Mouse (Mus musculus) urinary bladder, adult 2 months (tissue): Measurements from ENCODE around the gene Hk1. TPM values are rescaled to one million over a fixed set of nuclear protein-coding genes. Genes with fewer than 3 reads are reported as not detected.

Experiments
- DNase-seq: peaks from one replicate; pipeline ENCODE4 v3.0.0; 2022; ENCODE audit warnings: low spot score
- polyA plus RNA-seq: library from polyadenylated mRNA; depleted of rRNA; stranded (reverse); fragments of >200 nt; gene quantifications from 2 replicates; pipeline ENCODE4 v1.2.3, GENCODE M21; 2012; rRNA removed

Hk1 gene
- 53.9 and 83.8 TPM in 2 replicates for polyA plus RNA-seq

DNA sequence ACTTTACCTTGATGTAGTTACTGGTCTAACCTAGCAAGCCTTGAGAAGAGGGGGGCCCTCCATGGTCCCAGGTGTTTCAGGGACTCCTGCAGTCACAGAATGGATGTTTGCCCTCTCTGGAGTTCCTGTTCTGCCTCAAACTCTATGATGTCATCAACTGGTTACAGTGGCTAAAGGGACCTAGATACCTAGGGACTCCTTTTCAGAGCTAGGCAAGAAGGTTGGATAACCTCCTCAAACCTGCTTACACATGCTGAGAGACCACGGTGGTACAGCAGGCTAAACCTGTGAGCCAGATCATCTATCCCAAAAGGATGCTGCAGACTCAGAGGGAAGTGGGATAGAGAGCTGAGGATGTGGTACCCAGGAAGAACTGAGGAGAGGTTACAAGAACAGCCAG is at the start of gene Hk1:
Gene Hk1, minus strand, starts transcription at position 101 of the 400 bp plus-strand sequence.
- DNase-seq = no peak

DNA sequence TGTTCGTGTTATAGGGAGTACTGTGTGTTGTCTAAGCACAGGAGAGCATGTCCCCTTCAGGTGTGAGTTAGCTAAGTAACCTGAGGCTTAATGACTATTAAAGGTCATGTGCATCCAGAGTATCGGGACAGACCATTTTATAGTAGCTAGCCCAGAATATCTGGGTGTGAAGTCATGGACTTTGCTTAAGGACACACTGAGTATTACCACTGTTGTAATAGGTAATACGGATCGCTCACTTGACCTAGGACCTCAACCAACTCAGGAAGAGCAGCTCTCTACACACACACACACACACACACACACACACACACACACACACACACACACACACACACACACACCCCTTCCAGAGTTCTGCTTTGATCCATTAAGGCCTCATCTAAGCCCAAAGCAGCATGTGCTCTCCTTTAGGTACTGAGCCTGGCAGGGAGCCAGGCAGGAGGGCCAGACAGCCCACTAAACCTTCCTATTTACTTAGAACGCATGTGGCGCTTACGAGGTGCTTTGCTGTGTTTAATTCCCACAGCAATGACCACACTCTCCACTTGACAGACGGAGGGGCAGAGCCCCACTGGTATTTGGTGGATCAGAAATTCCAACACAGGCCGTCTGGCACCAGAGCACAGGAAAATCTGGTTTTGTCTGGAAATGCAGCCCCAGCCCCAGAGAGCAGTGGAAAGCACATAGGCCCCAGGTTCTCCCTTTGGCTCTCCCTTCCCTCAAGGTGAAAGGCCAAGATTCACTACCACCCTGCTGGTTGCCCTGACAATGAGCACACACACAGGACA is 45.6 kb upstream of the Hk1 start:
- no peak for DNase-seq

DNA sequence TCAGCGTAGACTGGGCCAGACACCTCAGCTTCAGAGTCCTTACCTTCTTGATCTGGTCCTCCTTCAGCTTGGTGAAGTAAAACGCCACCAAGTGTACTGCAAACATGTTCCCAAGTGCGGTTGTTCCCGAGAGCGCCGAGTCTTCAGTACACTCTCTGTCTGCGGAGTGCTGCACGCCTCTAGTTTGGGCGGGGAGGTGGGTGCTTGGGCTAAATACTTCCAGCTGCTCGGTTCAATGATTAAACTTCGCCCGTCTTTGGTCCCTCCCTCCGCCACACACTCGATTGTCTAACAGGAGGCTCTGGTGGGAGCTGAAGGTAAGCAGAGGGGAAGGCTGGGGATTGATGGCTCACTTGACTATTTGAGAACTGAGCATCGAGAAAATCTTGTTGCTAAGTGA is 42.5 kb upstream of the Hk1 start, which contains the start of gene Hkdc1:
Gene Hkdc1, minus strand, starts transcription at position 237 of the 400 bp plus-strand sequence.
- DNase-seq = no peak

DNA sequence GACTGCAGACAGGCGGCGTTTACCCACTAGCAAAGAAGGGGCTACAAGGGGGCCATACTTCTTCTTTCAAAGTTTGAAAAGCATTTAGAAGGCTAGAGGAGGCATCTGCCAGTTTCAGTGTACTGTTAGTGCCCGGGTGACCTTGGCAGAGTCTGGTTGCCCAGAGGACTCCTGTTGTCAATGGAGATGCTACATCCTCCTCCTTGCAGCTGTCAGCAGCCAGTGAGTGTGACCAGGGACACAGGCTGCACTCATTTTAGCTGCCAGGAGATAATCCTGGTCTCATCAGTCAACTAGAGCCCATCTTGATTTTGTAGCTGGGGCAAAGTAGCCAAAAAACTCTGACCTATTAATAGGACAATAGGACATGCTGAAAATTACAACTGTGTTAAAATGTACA is 41.4 kb upstream of the Hk1 start:
- DNase-seq = no peak

DNA sequence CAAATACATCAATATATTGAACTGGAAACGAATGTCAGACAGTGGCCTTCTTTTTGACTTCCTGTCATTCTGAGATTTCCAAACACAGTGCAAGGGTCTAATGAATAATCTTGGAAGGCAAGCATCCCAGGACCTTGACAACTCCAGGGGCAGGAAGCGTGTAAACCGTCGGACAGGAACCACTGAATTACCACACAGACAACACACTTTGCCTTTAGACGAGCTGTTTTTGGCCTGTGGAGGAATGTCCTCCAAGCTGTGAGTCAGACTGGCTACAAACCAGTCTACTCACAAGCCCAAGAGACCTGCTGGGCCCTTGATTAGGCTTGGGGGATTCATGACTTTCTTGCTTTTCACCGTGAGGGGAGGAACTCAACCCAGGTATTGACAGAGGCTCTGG is 40.7 kb upstream of the Hk1 start:
- no peak for DNase-seq

DNA sequence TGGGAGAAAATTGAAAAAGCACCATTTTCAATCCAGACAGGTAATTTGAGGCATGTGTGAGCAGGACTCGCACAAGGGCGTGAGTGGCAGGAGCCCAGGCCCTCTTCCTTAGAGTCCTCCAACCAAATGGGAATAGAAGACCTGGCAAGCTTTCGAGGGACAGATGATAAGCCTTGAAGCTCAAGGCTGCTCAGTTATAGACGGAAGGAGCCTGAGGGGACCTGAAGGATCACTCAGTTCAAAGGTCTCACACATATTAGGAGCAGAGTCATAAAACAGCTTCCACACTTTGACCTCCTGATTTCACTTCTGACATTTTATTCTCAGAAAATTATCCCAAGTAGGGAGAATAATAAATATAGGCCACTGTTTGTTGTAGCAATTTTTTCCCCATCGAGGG is 39.7 kb upstream of the Hk1 start:
- no peak for DNase-seq

DNA sequence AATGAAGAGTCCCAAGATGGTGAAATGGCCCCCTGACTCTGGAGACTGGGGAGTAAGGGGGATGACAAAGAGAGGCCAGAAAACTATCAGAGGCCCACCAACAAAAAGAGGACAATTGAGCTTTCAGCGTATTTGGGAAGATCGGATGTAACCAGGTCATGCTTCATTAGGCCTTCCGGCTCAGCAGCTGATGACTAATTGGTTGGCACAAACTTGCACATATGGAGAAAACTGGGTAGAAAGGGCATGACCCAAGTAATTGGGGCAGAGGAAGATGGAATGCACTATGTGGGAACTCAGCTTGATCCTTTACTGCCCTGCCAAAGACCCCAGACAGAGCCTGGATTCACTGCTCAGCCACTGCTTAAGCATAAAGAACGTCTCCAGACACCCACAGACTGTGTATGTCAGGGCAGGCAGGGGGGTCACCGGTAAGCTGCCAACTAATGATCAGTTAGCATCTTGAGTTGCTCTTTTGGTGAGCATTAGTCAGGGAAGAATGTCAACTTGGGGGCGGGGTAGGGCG is 39.2 kb upstream of the Hk1 start:
- DNase-seq = no peak

DNA sequence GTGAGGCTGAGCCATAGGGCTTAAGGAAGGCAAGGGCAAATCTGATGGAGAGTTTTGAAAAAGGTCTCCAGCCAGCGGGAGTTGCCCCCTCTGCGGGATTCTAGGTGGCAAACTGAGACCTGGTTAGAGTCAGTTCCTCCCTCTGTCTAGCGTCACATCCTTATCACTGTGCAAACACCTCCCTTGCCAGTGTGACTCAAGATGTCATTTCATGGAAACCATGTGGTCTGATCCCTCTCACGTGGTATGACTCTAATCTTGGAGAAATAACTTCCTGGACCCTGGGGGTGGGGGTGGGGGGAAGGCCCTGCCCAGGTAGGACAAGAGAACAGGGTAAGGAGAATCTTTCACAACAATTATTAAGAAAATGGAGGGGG is 33.9 kb upstream of the Hk1 start:
- no peak for DNase-seq

DNA sequence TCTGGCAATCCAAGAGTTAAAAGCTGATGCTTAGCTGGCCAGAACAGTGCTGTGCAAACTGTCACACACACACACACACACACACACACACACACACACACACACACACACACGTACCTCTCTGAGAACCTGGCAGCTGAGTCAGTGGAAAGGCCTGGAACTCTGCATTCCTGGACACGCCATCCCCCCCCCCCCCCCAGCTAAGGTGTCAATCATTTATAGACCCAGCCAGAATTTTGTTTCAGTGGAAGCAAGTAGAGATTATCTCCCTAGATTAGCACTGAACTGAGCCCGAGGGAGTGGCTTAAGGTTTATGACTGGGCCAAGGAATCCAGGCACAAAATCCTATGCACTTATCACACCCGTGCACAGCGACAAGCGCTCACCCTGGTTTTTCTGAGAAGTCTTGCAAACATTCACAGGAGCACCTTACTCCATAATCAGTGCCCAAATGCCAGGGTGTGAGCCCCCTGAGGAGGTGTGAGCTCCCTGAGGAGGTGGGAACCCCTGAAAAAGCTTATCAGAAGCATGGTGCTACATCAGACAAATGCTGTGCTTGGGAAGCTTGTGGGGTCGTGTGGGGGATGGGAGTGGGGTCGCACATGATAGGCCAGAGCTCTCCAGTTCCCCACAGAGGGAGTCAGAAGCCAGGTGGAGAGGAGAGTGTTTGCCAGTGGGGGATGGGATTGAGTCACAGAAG is 33.3 kb upstream of the Hk1 start:
- DNase-seq = no peak

DNA sequence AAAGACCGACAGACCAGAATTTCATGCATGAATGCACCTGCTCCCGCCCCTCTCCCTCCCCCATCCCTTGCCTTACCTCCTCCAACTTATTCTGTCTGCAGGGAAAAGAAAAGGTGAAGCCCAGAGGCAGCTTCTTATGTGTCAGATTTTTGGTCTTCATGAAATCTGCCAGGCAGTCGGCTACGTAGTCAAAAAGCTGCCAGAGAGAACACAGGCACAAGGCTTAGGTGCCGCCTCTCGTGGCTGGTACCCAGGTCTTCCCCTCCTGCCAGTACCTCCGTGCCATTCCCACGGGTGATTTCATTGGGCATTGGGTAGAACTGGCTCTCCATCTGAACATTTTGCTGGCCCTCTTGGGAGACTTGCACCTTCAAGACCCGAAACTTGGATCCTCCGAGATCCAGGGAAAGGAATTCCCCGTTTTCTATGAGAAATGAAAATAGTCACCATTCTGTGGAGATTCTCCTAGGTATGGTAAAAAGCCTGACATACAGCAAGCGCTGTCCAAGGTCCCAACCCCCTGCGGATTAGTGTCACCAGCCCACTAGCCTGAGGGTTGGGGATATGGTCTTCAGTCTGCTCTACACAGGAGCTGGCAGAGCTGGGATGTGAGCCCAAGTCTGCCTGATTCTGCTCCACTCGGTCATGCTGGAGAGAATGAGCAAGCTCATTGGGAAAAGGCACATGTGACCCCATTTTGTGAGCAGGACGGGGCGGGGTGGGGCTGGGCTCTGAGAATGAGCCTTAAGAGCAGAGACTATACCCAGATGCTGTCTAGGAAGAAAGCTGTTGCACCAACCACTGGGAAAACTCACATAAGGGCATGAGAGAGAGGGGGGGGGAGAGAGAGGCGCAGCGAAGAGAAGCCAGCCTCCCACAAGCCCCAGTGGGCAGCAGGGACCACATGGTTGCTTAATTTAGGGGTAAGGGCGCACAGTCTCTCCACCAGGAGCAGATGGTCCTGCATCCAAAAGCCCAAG is 32.0 kb upstream of the Hk1 start:
- no peak for DNase-seq

DNA sequence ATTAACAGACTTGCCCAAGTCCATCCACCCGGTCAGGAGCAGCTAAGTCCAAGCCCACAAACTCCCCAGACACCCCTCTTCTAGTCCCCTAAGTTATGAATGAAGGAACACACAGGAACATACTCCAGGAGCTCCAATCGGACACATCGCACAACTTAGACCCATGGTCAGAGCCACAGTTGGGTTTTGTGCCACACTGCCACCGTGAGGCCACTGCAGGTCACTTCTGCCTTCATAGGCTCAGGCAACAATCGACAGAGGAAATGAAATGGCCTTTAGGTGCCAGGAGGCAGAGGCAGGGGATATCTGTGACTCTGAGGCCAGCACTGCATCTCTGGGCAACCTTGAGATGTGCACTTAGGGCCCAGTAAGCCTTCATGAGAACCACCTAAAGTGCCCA is 31.2 kb upstream of the Hk1 start:
- DNase-seq = no peak

DNA sequence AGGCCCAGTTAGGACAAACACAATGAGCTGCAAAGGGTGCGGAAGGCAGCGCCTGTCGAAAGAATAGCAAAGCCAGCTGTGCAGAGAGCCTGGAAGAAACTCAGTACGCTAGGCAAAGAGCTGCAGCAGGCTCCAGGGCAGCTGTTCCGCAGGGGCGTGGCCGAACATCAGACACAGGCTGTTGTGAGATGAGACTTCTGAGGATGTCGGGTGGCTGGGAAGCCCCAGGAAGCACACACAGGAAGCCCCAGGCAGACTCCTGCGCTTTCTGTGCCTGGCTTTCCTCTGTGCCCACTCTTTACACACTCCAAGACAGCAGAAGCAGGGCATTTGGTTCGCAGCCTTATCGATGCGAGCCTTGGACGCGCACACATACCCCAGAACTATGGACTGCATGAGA is 25.2 kb upstream of the Hk1 start:
- no peak for DNase-seq

DNA sequence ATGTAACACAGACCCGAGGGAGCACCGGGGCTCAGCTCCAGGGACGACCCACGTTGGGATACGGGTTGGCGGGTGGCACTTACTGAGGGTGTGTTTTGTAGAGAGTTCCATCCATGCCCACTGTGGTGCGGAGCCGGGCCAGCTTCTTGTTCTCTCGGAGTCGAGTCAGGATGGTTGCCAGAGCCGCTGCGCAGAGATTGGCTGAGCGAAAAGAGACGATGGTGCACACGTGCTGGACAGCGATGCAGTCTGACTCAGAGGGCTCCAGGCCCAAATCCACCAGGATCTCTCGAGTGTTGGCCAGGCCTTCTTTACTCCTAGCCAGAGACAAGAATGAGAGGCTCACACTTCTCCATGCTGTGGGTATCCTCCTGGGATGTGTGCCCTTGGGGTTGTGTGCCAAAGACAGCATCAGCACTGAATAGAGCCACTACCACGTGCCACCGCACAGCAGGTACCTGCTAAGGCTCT is 22.0 kb upstream of the Hk1 start:
- DNase-seq = no peak

DNA sequence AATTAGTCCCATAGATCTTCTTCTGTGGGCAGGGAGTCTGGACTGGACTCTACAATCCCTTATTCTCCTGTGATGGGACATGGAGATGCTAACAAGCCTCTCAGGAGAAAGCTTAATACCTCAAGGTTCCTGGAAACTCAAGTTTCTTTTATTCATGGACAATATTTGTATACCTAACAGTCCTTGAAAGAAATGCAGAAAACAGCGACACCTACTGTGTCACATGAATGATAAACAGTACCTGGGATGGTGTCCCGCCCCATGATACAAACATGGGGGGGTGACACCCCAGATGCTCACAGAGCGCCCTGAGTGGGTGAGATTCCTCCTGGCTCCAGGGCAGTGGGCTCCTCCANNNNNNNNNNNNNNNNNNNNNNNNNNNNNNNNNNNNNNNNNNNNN is 3.3 kb upstream of the Hk1 start:
- no peak for DNase-seq

DNA sequence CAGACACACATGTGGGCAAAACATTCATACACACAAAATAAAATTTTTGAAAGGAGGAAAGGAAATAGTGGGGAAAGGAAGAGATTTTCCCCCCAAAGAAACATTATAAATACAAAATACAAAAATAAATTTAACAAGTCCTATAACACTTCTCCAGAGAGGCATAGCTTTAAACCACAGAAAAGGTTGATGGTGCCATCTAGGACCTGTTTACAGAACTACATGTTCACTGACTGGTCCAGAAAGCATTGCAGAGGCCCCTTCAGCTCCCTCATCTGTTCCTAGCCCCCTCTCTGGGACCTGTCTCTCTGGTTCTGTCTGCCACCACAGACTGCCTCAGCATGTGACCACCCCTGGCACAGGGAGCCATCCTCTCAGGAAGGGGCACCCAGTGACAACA is 1.2 kb upstream of the Hk1 start:
- no peak for DNase-seq

DNA sequence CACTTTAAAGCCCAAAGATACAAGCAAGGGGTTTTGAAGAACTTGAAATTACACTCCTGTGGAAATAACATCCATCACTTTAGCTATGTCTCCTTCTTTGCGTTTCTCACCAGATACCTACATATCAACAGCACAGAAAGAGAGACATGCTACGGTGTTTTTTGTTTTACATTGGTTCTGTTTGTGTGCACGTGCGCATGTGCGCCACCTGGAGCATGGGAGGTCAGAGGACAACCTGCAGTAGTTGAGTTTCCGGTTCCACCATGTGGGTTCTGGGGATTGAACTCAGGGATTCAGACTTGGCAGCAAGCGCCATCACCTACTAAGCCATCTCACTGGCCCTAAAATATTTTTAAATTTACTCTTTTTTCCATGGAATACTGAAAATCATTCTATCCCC is 20.9 kb downstream of the Hk1 start:
- DNase-seq = no peak

DNA sequence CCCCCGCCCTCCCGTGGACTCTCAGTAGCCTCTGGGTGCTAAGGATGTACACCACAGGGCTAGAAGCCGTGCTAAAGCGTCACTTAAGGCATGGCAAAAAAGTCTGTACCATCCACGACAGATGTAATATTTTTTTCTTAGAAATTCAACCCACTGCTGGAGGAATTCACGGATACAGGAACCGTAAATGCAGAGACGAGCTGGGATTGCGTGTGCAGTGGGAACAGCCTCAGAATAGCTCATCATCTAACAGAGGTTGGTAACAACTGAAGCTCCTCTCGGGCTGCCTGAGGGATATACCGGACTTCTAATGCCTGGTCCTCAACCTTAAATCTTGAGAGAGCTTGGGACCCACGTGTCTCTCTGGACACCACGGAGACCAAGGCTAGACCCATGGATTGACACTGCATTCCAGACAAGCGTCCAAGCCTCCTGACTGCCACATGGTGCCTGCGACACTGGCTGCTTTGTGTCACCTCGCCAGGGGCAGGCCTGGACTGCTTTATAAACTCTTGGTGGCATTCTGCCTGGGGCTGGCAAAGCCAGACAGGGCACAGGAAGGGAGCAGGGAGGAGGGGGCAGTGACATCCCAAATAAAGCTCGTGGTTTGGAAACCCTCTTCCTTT is 23.5 kb downstream of the Hk1 start:
- no peak for DNase-seq

DNA sequence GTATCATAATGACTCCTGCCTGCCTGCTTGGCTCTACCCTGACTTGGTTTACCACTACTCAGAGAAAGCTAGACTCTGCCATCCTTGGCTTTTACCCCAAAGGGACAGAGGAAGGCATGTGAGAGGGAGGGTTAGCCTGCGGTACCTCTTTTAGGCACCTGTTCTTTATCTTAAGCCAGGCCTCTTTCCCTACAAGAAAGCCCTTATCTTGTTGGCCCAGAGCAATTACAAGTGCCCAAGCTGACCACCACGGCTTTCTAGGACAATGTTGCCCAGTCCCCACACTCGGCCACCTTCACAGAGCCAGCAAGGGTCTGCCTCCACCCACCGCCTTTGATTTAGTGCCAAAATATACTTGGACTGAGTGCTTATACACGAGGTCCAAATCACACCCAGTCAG is 34.6 kb downstream of the Hk1 start:
- no peak for DNase-seq

DNA sequence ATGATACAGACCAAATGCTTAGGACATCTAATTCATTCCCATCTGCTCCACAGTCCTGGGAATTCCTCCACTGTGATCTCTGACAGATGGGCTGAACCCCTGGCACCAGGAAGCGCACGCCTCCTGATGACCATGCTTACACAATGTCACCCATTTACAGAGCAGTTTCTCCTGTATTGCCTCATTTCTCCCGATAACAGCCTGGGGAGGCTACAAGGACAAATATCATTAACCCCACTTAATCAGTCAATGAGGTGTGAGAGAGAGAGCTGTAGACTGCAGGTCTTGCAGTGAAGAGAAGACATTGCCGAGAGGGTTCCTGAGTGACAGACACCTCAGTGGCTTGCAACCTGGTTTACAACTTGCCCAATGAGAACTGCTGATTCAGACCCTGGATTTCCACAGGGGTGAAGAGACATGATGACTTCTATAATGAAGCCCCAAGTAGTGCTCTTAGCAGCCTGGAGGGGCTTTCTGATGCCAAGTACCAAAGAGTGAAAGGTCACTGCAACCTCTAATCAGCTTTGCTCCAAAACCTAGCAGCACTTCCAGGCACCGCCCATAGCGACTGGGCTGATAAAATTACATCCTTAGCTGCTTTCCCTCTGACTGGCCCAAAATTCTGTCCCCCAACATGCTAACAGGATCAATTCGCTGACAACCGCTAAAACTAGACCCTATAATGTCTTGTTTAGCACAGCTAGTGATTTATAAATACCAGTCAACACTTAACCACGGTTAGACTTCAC is 35.5 kb downstream of the Hk1 start:
- DNase-seq = no peak

DNA sequence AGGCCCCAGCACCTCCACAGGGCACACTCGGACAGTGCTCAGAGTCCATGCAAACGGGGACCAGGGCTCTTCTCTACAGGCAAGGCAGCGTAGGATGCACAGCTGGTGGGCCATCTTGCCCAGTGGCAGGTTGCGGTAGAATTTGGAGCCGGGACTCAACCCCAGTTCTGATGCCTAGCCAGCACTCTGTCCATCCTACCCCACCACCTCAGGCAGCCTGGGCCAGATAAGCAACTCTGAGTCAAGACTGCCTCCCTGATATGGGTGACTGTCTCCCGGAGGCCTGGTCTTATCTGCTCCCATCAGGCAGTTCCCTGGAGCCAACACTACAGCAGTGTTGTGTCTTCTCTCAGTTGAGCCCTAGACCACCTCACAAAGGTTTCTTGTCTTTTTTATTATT is 37.2 kb downstream of the Hk1 start:
- no peak for DNase-seq

DNA sequence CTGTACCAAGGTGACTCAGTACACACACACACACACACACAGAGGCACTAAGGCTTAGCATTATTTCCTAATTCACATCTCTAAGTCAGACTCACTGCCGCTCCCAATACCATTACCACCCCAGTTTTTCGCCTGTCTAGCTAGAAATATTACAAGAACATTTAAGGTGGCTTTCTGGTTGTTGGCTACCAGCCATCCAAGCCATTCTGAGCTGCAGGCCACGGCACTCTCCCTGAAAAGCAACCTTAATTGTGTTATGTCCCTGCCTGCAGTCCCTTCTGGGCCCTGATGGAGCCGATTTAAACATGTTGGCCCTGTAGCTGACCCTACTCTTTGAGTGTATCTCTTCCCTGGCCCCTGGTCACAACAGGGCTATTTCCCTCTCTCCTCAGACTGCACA is 37.8 kb downstream of the Hk1 start:
- DNase-seq = no peak
